In the genomic region with DNA sequence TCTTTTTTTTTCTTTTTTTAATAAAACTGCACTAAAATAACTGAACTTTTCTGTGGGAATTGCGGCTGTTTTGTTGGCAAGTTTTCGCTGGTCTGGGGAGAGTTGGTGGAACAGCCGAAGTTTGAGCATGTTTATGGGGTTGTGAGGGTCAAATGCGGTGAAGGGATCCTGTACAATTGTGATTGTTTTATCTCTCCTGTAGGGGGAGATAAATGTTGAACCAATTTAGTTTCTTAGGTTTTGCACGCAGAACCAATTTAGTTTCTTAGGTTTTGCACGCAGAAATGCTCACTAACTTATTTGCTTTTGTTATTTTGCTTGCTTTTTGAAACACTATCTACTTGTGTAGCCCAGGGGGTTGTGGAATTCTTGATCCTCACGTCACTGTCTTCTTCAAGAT, we compare ENCODE assay signal across 8 mouse cellular contexts. TPM values are rescaled to one million over a fixed set of nuclear protein-coding genes. Genes with fewer than 3 reads are reported as not detected.
DNase-seq lines count a peak whose midpoint lies in the region; ATAC-seq and TF ChIP-seq lines count a peak whose summit lies in the region.

No protein-coding gene starts in this region.

- no peak for ATAC-seq in lung, embryonic 14.5 days (ENCODE audit: insufficient read depth)
- ATAC-seq in granulocyte monocyte progenitor cell, adult 5-6 weeks (replicated peaks; ENCODE audit: poor library complexity, severe bottlenecking): 0 out of 2 replicates have a peak, but pooled peaks have one; percentile 13
- no peak for ATAC-seq in limb, embryonic 14.5 days (ENCODE audit: low FRiP score, low read depth)
- ATAC-seq in neural tube, embryonic 13.5 days (ENCODE audit: low read depth): no peak

- H3K27me3 ChIP-seq in lung, embryonic 14.5 days (ENCODE audit: insufficient read depth, low read length): peaks cover 12% of the 10 kb centered on the region; the same call in 1 of the 2 replicates
- 0 out of 2 replicates have a peak, but pooled peaks cover 13% of the 10 kb centered on the region for H3K27me3 ChIP-seq in limb, embryonic 14.5 days (ENCODE audit: control insufficient read depth, insufficient read depth, low read length)
- H3K27me3 ChIP-seq in neural tube, embryonic 13.5 days: peaks cover 27% of the 10 kb centered on the region

- no peak overlapping the region for H3K27ac ChIP-seq in lung, embryonic 14.5 days (ENCODE audit: low read depth)
- no peak overlapping the region for H3K27ac ChIP-seq in bone marrow, adult 2 months (ENCODE audit: control insufficient read depth, insufficient read depth, low read depth, low read length, poor library complexity)
- H3K27ac ChIP-seq in limb, embryonic 14.5 days (replicated peaks; ENCODE audit: low read depth, low read length): no peak overlapping the region
- H3K27ac ChIP-seq in neural tube, embryonic 13.5 days (replicated peaks): no peak overlapping the region

- no peak overlapping the region; the same call in 1 of the 2 replicates for H3K9ac ChIP-seq in lung, embryonic 14.5 days
- H3K9ac ChIP-seq in limb, embryonic 14.5 days (ENCODE audit: low read depth, low read length, severe bottlenecking): no peak overlapping the region
- H3K9ac ChIP-seq in neural tube, embryonic 13.5 days: no peak overlapping the region

- no peaks in the 10 kb centered on the region for H3K4me1 ChIP-seq in lung, embryonic 14.5 days (ENCODE audit: insufficient read depth)
- no peaks in the 10 kb centered on the region; the same call in 1 of the 2 replicates for H3K4me1 ChIP-seq in bone marrow, adult 2 months (ENCODE audit: control insufficient read depth, insufficient read depth, low read length)
- H3K4me1 ChIP-seq in limb, embryonic 14.5 days (ENCODE audit: control insufficient read depth, insufficient read depth, low read length): no peaks in the 10 kb centered on the region
- peaks cover 13% of the 10 kb centered on the region for H3K4me1 ChIP-seq in neural tube, embryonic 13.5 days (replicated peaks)

- 11% methylated on average over 7 of the region's 7 CpGs for WGBS in lung, embryonic 14.5 days
- WGBS in bone marrow, adult 2 months: 6% methylated on average over 7 of the region's 7 CpGs
- WGBS in limb, embryonic 14.5 days: 12% methylated on average over 7 of the region's 7 CpGs
- 10% methylated on average over 7 of the region's 7 CpGs for WGBS in neural tube, embryonic 13.5 days

- TF ChIP-seq CTCF in lung, embryonic 14.5 days (IDR thresholded peaks at IDR 0.05; ENCODE audit: low read depth): peak; percentile 46
- TF ChIP-seq CTCF in bone marrow, adult 2 months (IDR thresholded peaks at IDR 0.05; ENCODE audit: control insufficient read depth, insufficient read depth, low read length): no peak

- DNase-seq in lung, embryonic 14.5 days: peak; percentile 53
- DNase-seq in lung, postnatal 14 days: no peak
- peak; percentile 27 for DNase-seq in limb, embryonic 14.5 days (ENCODE audit: low spot score)
- DNase-seq in left cerebral cortex, adult 18-20 months (ENCODE audit: low spot score in 2 of 2): no peak
- no peak for DNase-seq in right cerebral cortex, postnatal 10 days (ENCODE audit: low spot score in 2 of 2)

- H3K36me3 ChIP-seq in lung, embryonic 14.5 days (ENCODE audit: insufficient read depth): no peaks in the 10 kb centered on the region
- no peaks in the 10 kb centered on the region for H3K36me3 ChIP-seq in limb, embryonic 14.5 days (ENCODE audit: control insufficient read depth, insufficient read depth, low read length)
- no peaks in the 10 kb centered on the region for H3K36me3 ChIP-seq in neural tube, embryonic 13.5 days

- peak overlapping the region; percentile 67 for H3K4me3 ChIP-seq in lung, embryonic 14.5 days (ENCODE audit: low read depth, low read length)
- peak overlapping the region; percentile 98 for H3K4me3 ChIP-seq in bone marrow, adult 2 months (replicated peaks; ENCODE audit: control insufficient read depth, low read depth, low read length)
- H3K4me3 ChIP-seq in limb, embryonic 14.5 days (replicated peaks; ENCODE audit: low read length): peak overlapping the region; percentile 66
- peak overlapping the region; percentile 80 for H3K4me3 ChIP-seq in neural tube, embryonic 13.5 days

- H3K4me2 ChIP-seq in lung, embryonic 14.5 days: peak overlapping the region; percentile 98
- H3K4me2 ChIP-seq in limb, embryonic 14.5 days (replicated peaks; ENCODE audit: low read depth, low read length, severe bottlenecking): peak overlapping the region; percentile 99
- H3K4me2 ChIP-seq in neural tube, embryonic 13.5 days: peak overlapping the region; percentile 85

- no peaks in the 10 kb centered on the region for H3K9me3 ChIP-seq in lung, embryonic 14.5 days (ENCODE audit: low read depth, low read length)
- H3K9me3 ChIP-seq in limb, embryonic 14.5 days (ENCODE audit: control insufficient read depth, low read length): no peaks in the 10 kb centered on the region
- H3K9me3 ChIP-seq in neural tube, embryonic 13.5 days: no peaks in the 10 kb centered on the region

- TF ChIP-seq POLR2A in bone marrow, adult 2 months (IDR thresholded peaks at IDR 0.05; ENCODE audit: borderline replicate concordance, control insufficient read depth, low read depth, low read length): no peak
- no peak for TF ChIP-seq POLR2A in limb, embryonic 14.5 days (IDR thresholded peaks at IDR 0.05; ENCODE audit: borderline replicate concordance, extremely low read depth, insufficient read depth, insufficient read length)

RNA-seq across cellular contexts. Expression of a gene that starts 1.7 kb away (rescaled TPM):
- polyA plus RNA-seq in lung, embryonic 14.5 days (2014; fragmentation: Nextera tagmentation; extraction: Ambion mirVana): 2.5 and 2.9 TPM in 2 replicates
- 28.6 and 40.4 TPM in 2 replicates for polyA plus RNA-seq in bone marrow, adult 2 months (2011; ENCODE audit: insufficient read depth, insufficient read length, low replicate concordance, missing spikeins)
- total RNA-seq in granulocyte monocyte progenitor cell, adult 5-6 weeks (2014; fragmentation: Nextera tagmentation): 11.6 and 15.9 TPM in 2 replicates
- 23.7 and 33.1 TPM in 2 replicates for total RNA-seq in granulocyte monocyte progenitor cell, adult 5-6 weeks (2017)
- 2.1 and 3.5 TPM in 2 replicates for polyA plus RNA-seq in limb, embryonic 14.5 days (2012; rRNA removed)
- polyA plus RNA-seq in limb, embryonic 14.5 days (2014; fragmentation: Nextera tagmentation; extraction: Ambion mirVana): 2.0 and 4.0 TPM in 2 replicates
- 4.9 and 5.1 TPM in 2 replicates for polyA plus RNA-seq in neural tube, embryonic 13.5 days (2015; fragmentation: Nextera tagmentation; extraction: Ambion mirVana)
- total RNA-seq in left cerebral cortex, adult 18-20 months (2021): 10 to 100 TPM; 20.1 to 23.0 TPM

RNA-seq across cellular contexts. Expression of a gene that starts 49.0 kb away (rescaled TPM):
- polyA plus RNA-seq in lung, embryonic 14.5 days (2014; fragmentation: Nextera tagmentation; extraction: Ambion mirVana): 0.18 and 0.27 TPM in 2 replicates
- polyA plus RNA-seq in bone marrow, adult 2 months (2011; ENCODE audit: insufficient read depth, insufficient read length, low replicate concordance, missing spikeins): not detected in 2 replicates
- not detected in 2 replicates for total RNA-seq in granulocyte monocyte progenitor cell, adult 5-6 weeks (2014; fragmentation: Nextera tagmentation)
- total RNA-seq in granulocyte monocyte progenitor cell, adult 5-6 weeks (2017): not detected in 2 replicates
- polyA plus RNA-seq in limb, embryonic 14.5 days (2012; rRNA removed): not detected in 2 replicates
- polyA plus RNA-seq in limb, embryonic 14.5 days (2014; fragmentation: Nextera tagmentation; extraction: Ambion mirVana): 0.12 and 0.32 TPM in 2 replicates
- 0.15 and 0.47 TPM in 2 replicates for polyA plus RNA-seq in neural tube, embryonic 13.5 days (2015; fragmentation: Nextera tagmentation; extraction: Ambion mirVana)
- under 1 TPM in 1 of 2 experiments, not detected in 1; 0.14 TPM for total RNA-seq in left cerebral cortex, adult 18-20 months (2021)

Comparison
In these comparisons a context has a peak if more than half of its experiments do, and no peak if none do; other contexts are left out.
1. DNase-seq: peak in lung, embryonic 14.5 days (single experiment) and limb, embryonic 14.5 days (single experiment); none in lung, postnatal 14 days (single experiment), left cerebral cortex, adult 18-20 months (0 of 2) and right cerebral cortex, postnatal 10 days (0 of 2).
2. Peak in every context shown above with its lines, with median percentiles within 50 percentile points of each other: H3K4me2 ChIP-seq and H3K4me3 ChIP-seq.